Mouse (Mus musculus): ENCODE measurements around the gene Esrrg. TPM values are rescaled to one million over a fixed set of nuclear protein-coding genes. Genes with fewer than 3 reads are reported as not detected.

Esrrg gene
- total RNA-seq (2023): not detected

DNA sequence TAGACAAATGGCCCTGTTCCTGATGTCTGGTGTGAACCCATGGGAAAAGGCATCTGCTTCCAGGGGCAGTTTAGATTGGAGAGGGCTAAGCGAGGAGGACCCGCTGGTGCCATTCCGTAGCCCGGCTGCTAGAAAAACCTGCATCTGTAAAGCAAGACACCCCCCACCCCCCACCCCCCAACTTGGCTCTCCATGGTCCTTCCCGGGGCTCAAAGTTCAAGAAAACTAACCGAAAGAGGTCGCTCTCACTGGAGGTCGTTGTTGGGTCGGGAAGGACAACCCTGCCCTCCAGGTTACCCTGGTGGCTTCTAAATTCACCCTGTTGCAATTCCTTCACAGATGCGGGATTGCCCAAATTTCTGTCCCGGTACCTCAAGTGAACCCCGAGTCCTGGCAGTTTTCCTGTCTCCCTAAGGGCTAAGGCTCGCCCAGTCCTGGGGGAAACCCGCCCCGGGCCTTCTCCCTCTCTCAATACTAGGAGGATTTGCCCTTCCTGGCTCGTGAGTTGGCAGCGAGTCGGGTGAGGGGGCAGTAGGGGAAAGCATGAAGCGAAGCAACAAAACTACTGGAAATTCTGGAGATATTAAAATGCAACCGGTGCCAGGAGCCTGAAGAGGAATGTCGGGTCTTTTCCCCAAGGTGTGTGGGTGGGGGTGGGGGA, at the start of gene Esrrg:
Gene Esrrg, plus strand, starts transcription at position 531 of the 661 bp plus-strand sequence.

DNA sequence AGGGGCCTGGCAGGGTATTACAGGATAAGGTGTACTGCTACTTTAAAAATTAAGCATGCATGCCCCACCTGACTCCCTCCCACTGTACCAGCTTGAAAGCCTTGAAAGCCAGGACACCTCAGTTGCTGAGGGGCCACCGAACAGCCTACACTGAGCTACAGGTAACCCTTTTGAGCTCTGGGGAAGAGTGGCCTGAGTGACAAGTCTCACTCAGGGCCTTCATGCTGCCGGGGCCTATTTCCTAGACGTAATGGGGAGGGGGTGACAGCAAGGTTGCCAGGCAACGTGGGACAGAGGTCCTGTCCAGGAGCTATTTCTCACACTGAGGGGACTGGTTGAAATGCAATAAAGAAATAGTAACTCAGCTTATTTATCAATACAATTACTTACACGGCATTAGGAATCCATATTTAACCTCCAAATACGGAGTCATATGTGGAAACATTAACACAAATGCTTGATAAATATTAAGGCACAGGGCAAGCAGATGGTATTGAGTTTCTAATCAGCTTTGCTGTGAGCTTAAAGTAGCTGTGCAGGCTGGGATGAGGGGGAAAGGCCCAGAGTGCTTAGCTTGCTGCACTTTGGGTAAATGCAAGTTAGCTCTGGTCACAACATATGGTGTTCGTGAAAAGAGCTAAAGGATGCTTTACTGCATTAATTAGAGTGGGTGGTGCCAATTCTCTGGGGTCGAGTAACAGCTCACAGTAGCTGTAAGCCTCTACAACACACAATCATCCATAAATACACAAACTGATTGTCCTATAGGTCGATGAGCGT, 653.5 kb downstream of the Esrrg start, which contains the start of gene Ush2a:
Gene Ush2a, plus strand, starts transcription at position 121 of the 780 bp plus-strand sequence.

Data from CD4-positive naive resting alpha-beta T cell, adult 57 days (primary cell).